Mouse (Mus musculus) layer of hippocampus, adult 8-10 months (tissue): Measurements from ENCODE around the gene Ebf3. TPM values are rescaled to one million over a fixed set of nuclear protein-coding genes. Genes with fewer than 3 reads are reported as not detected.

Experiments
- DNase-seq, 2 experiments: peaks; one replicate each; pipeline ENCODE4 v3.0.0; 2022; ENCODE audit warnings: low spot score in 2 of 2
- total RNA-seq, 4 experiments: library from RNA; stranded (reverse); gene quantifications; 2 replicates each; pipeline ENCODE4 v1.2.4; 2022

Gene Ebf3
- total RNA-seq, 4 experiments from 2014 or later, result 0.59 to 1.9 (median 1.3) TPM

DNA sequence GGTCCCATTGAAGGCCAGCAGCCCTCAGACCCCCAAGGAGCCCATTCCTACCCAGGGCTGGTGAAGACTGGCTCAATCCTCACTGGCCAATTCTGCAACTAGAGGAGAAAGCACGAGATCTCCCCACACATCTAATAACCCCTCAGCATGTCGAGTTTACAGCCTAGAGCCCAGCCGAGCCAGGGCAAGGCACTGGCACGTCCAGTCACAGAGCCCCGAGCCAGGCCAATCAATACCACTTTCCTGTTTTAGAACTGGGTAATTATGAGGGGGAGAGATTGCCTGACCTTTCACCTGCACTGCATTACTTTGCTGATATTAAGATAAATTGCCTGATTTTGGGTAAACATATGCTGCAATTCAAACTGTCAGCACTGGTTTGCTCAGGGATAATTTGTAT is 105.7 kb downstream of the Ebf3 start:
- no peak for DNase-seq

DNA sequence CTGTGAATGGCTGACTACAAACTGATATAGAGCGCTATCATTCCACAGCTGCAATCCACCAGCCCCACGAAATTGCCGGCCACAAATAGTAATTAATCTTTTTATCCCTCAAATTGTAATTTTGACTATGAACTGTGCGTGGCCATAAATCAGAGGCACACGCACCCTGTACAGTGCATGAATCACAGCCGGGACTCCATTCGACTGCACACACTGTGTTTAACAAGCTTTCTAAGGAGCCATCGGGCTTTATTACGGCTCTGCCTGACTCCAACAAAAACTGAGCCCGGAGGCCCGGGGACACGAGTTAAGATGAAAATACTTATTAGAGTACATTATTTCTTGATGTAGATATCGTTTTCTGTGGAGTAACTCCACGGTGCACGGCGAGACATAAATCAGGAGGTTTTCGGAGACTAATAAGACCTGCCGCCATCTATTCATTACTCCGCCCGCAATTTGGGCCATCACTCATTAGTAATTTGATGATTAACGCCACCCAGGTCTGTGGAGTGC is 107.4 kb downstream of the Ebf3 start:
- DNase-seq, result no peak

DNA sequence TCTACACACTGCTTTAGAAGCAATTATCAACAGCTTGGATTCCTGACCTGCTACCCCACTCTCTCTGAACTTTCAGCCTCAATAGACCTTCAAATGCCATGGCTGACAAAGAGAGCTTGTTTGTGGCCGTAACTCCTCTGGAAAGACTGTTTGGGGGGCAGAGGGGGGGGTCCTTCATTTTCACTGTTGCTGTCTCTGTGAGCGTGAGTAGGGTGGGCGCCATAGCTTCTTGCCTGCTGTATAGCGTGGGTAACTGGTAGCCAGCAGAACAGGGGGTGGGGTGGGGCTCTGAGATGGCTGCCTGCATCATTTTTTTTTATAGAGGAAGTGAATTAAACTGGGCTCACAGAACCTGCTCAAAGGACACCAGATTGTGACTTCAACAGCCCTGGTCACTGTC is 114.7 kb downstream of the Ebf3 start:
- DNase-seq, result no peak

DNA sequence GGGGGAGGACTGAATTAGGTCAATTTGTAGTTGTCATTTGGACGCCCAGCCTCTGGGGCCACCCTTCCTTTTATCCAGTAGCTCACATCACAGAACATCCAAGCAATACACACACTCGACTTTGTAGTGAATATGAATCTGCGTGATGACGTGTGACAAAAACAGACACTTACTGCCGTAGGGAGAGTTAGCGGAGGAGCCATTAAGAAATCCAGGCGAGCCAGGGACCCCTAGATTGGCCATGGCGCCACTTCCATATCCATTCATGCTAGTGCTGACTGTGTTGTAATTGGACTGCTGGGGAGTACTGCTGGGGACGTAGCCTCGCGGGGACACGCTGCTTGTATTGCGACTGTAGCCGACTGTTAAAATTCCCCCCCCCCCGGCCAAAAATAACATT is 115.3 kb downstream of the Ebf3 start:
- no peak for DNase-seq

DNA sequence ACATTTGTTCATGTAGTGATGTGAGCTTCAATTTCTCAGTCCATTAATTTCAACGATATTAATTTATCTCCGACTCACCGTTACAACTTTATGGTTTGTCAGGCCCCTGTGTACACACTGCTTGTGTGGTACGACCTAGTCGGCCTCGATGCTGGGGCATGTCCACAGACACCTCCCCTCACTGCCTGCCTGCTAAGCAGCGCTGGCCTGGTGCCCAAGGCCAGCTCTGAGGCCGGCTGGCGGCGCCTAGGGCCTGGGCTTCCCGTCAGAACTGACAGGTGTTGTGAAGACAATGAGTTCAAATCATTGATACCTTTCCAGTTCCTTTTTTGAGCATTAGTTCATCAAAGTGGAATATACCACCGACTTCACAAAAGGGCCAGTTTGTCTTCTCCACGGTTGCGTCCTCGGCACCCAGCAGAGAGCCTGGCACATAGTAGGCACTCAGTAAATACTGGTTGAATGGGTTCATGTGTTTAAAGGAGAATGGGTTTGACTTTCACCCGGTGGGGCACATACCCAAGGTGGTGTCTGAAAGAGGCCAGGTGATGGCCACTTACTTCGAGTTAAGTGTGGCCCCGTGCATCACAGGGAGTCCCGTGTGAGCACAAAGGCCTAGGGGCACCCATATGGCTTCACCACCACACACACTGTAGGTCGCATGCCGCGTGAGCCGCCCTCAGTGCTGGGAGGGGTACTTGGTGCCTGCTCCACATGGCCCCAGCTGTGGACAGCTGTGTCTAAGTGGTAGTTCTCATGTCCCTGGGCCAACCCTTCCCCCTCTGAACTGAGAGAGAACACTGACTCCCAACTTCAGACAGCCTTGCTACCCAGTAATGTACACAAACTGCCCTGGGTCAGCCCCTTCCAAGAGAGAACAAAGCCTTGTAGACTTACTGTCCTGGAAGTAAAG is 116.9 kb downstream of the Ebf3 start:
- no peak for DNase-seq

DNA sequence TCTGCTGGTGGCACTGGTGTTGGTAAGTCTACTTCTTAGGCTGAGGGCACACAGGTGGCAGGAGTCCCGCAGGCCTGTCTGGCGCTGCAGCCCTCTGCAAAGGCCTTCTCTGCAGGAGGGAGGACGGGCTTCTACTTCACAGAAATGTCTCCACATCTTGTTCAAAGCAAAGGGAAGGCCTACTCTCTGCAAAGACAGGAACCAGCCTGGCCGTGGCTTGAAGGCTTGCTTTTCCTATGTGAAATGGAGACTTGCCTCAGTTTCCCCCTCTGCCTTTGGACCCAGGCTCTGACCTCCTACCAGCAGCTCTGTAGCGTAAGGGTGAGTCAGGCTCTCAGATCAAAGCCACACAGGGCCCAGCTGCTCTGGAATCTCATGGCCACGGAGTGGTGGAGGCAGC is 117.7 kb downstream of the Ebf3 start:
- DNase-seq, result no peak

DNA sequence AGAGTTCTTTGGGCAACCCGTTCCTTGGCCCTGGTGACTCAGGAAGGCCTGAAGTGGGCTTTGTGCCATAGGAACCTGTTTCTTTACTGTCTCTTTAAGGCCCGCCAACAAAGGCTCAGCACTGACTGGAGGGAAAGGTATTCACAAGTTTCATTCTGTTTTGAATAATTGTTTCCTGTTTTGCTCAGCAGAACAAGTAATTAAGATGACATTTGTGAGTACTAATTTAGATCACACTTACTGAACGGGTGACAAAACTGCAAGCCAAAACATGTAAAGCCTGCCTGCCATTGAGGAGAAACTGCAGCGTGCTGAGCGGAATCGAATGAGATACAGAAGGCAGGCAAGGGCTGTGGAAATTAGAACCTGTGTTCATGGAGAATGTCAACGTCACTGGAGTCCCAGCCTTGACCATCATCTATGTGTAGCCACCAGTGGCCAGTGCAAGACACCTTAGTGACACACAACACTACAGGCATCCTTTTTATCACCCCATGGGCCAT is 121.4 kb downstream of the Ebf3 start:
- DNase-seq, result no peak

DNA sequence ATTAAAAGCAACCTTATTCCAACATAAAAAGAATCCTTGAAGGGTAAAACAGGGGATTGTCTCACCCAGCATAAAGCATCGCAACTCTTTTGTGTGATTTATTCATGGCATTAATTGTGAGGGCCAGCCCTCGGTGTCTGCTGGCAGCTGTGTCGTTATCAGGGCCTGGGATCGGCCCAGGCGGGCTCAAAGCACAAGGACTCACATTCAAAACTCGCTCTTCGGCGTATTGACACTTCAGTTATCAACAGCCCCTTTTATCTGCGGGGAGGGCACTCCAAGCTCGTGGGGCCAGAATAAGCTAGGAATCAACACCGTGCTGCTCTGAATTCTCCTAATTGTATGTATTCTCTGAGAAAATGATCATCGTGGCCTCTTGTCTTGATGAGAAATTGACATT is 122.4 kb downstream of the Ebf3 start:
- DNase-seq, result no peak

DNA sequence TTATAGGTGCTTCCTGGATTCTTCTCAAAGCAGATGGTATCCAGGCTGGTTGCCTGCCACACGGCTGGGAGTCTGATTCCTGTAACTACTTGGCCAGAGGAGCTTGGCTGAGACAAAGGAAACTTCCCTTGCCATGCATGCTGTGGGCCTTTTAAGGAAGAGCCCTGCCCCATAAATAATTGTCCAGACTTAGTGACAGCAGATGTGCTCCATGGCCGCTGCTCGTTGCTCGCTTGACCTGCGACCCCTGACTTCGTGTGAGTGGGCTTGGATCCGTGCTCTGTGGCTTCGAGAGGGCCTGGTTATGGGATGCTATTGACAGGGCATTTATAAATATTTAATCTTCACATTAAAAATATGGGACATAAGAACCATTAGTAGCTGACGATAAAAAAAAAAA is 142.0 kb downstream of the Ebf3 start:
- no peak for DNase-seq

DNA sequence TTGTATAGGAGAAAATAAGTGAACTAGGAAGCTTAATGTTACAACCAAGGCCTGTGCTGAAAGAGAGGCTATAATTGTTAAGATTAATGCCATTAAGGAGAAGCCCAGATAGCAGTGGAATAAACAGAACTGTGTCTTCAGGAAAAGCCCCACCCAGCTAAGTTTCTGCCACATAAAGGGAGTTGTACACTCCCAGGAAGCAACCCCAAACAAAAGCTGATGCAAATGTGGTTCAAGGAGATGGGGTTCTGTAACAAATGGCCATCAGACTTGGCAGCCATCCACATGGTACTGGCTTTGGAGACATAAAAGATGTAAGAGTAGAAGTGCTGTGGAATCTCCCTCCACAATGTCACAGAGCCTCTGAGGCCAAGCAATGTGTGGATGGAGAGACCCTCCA is 155.2 kb downstream of the Ebf3 start:
- DNase-seq, result no peak

DNA sequence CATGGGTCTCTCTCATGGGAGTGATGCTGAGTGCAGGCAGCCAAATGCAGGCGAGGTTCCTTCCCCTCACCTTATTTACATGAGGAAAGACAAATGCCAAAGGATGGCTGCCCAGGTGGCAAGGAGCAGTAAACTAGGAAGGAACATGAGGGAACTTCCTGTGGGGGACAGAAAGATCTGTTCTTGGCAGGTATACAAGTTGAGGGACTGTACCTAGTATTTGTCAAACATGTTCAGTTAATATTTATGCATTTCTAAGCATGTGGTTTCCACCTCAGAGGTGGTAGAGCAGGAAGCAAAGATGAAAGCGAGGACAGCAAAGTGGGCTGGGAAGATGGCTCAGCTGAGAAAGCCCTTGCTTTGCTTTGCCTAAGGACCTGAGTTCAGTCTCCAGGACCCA is 159.6 kb downstream of the Ebf3 start:
- no peak for DNase-seq

DNA sequence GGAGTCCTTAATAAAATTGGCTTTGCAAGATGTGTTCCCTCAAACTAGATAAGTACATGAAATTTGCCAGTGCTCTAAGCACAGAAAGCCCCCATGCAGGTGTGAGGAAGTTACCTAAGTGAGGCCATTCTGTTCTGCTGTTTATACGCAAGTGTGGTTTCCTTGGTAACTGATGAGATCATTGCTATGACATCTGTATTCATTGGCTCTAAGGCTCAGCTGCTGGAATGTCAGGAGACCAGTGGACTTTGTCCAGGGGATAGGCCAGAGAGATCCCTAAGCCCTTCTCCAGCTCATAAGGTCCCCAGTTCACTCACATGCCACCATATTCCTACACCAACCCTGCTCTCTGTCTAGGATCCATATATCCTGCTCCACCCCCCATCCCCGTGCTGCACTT is 162.4 kb downstream of the Ebf3 start:
- no peak for DNase-seq

DNA sequence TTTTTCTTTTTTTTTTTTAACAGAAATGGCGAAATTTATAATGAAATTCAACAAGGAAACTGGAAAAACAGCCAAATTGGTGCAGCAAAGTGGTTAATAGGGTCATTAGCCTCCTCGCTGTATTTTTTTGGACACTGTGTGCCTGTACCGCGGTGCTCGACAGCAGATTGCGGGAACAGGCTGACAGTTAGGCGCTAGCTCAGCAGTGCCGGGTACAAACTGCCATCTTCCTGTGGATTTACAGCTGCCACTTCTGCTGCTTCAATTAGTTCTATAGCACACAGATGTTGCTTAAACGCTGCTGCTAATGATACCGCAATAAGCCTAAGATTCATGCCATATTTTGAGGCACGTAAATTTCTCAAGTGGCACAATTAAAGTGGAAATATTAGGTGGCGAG is 167.1 kb downstream of the Ebf3 start:
- DNase-seq, result no peak

Other genes starting within 250 kb of the Ebf3 start
- gene 9430038I01Rik, start 96.3 kb upstream of the Ebf3 start, total RNA-seq, result 1 to 10 TPM; 3.7 to 5.7 (median 4.6) TPM
- 100 to 1,000 TPM in 1 of 4 experiments, 10 to 100 TPM in 3; 90.5 to 101 (median 95.2) TPM for gene Glrx3, start 123.2 kb upstream of the Ebf3 start, total RNA-seq